Mouse (Mus musculus): Measurements from ENCODE around the gene Prpf38b. TPM values are rescaled to one million over a fixed set of nuclear protein-coding genes. Genes with fewer than 3 reads are reported as not detected.
A peak's percentile ranks its signal among the peaks of the same experiment; 100 is the strongest.

Gene Prpf38b
- polyA plus RNA-seq, 1 experiment from 2014 or later, result 47.6 TPM

- peak; percentile 67 for TF ChIP-seq CTCF (IDR thresholded peaks at IDR 0.05; ENCODE audit: low read depth)
- no peak overlapping the region for H3K4me2 ChIP-seq (ENCODE audit: low read length)
- no peak overlapping the region for H3K4me3 ChIP-seq (replicated peaks; ENCODE audit: low read depth, low read length)
- H3K27ac ChIP-seq, result no peak overlapping the region
- DNase-seq (ENCODE audit: low spot score), result peak; percentile 12
- H3K9me3 ChIP-seq (replicated peaks; ENCODE audit: low read length), result no peaks in the 10 kb centered on the region
- WGBS, result 54% methylated on average over 8 of the region's 8 CpGs
- H3K27me3 ChIP-seq (ENCODE audit: insufficient read depth, low read length), result no peaks in the 10 kb centered on the region
- no peaks in the 10 kb centered on the region for H3K4me1 ChIP-seq (replicated peaks; ENCODE audit: insufficient read depth, low read length)
- H3K36me3 ChIP-seq (ENCODE audit: insufficient read depth, low read length), result no peaks in the 10 kb centered on the region
- no peak overlapping the region for H3K9ac ChIP-seq (ENCODE audit: low read depth, low read length)
- ATAC-seq (replicated peaks; ENCODE audit: low FRiP score, low read depth), result no peak
Measured at GRCm38 (mm10) chr3:108856386-108857123, 55.0 kb downstream of the Prpf38b start.

GRCm38 (mm10) chr3:108855864-108856263 is 55.7 kb downstream of the Prpf38b start:
- ATAC-seq (replicated peaks; ENCODE audit: low FRiP score, low read depth) (no peak), DNase-seq (ENCODE audit: low spot score) (peak; percentile 69)
- no peak overlapping the region for H3K4me2 ChIP-seq (ENCODE audit: low read length)
- no peak overlapping the region for H3K4me3 ChIP-seq (replicated peaks; ENCODE audit: low read depth, low read length)
- H3K4me1 ChIP-seq (replicated peaks; ENCODE audit: insufficient read depth, low read length), result no peaks in the 10 kb centered on the region
- H3K9ac ChIP-seq (ENCODE audit: low read depth, low read length), result no peak overlapping the region
- 59% methylated on average over 10 of the region's 10 CpGs for WGBS
- no peaks in the 10 kb centered on the region for H3K9me3 ChIP-seq (replicated peaks; ENCODE audit: low read length)
- H3K27ac ChIP-seq, result no peak overlapping the region
- no peaks in the 10 kb centered on the region for H3K27me3 ChIP-seq (ENCODE audit: insufficient read depth, low read length)
- H3K36me3 ChIP-seq (ENCODE audit: insufficient read depth, low read length), result no peaks in the 10 kb centered on the region
- no peak for TF ChIP-seq CTCF (IDR thresholded peaks at IDR 0.05; ENCODE audit: low read depth)

GRCm38 (mm10) chr3:108855371-108855770 is 56.2 kb downstream of the Prpf38b start:
- no peak overlapping the region for H3K4me3 ChIP-seq (replicated peaks; ENCODE audit: low read depth, low read length)
- DNase-seq (ENCODE audit: low spot score) (no peak), ATAC-seq (replicated peaks; ENCODE audit: low FRiP score, low read depth) (no peak)
- H3K27ac ChIP-seq, result no peak overlapping the region
- no peaks in the 10 kb centered on the region for H3K36me3 ChIP-seq (ENCODE audit: insufficient read depth, low read length)
- H3K4me1 ChIP-seq (replicated peaks; ENCODE audit: insufficient read depth, low read length), result 0 out of 2 replicates have a peak, but pooled peaks cover 3% of the 10 kb centered on the region
- no peak overlapping the region for H3K4me2 ChIP-seq (ENCODE audit: low read length)
- TF ChIP-seq CTCF (IDR thresholded peaks at IDR 0.05; ENCODE audit: low read depth), result no peak
- 66% methylated on average over 12 of the region's 12 CpGs for WGBS
- H3K9me3 ChIP-seq (replicated peaks; ENCODE audit: low read length), result no peaks in the 10 kb centered on the region
- H3K27me3 ChIP-seq (ENCODE audit: insufficient read depth, low read length), result no peaks in the 10 kb centered on the region
- no peak overlapping the region for H3K9ac ChIP-seq (ENCODE audit: low read depth, low read length)

- H3K9me3 ChIP-seq (replicated peaks; ENCODE audit: low read length), result no peaks in the 10 kb centered on the region
- H3K4me3 ChIP-seq (replicated peaks; ENCODE audit: low read depth, low read length), result no peak overlapping the region
- H3K4me2 ChIP-seq (ENCODE audit: low read length), result no peak overlapping the region
- ATAC-seq (replicated peaks; ENCODE audit: low FRiP score, low read depth), result no peak
- H3K27ac ChIP-seq, result no peak overlapping the region
- WGBS, result 87% methylated on average over 1 of the region's 1 CpGs
- TF ChIP-seq CTCF (IDR thresholded peaks at IDR 0.05; ENCODE audit: low read depth), result no peak
- no peak for DNase-seq (ENCODE audit: low spot score)
- no peaks in the 10 kb centered on the region for H3K36me3 ChIP-seq (ENCODE audit: insufficient read depth, low read length)
- no peaks in the 10 kb centered on the region for H3K27me3 ChIP-seq (ENCODE audit: insufficient read depth, low read length)
- 0 out of 2 replicates have a peak, but pooled peaks cover 3% of the 10 kb centered on the region for H3K4me1 ChIP-seq (replicated peaks; ENCODE audit: insufficient read depth, low read length)
- no peak overlapping the region for H3K9ac ChIP-seq (ENCODE audit: low read depth, low read length)
Measured at GRCm38 (mm10) chr3:108853266-108853665, 58.3 kb downstream of the Prpf38b start.

Other genes starting within 250 kb of the Prpf38b start
- gene Gpsm2, start 189.4 kb downstream of the Prpf38b start, polyA plus RNA-seq (2015; fragmentation: Nextera tagmentation; extraction: Ambion mirVana), result 26.7 and 29.0 TPM in 2 replicates
- not detected in 2 replicates for gene Aknad1, start 172.1 kb downstream of the Prpf38b start, polyA plus RNA-seq (2015; fragmentation: Nextera tagmentation; extraction: Ambion mirVana)
- 35.5 and 37.6 TPM in 2 replicates for gene Stxbp3, start 71.2 kb downstream of the Prpf38b start, polyA plus RNA-seq (2015; fragmentation: Nextera tagmentation; extraction: Ambion mirVana)
- gene Fndc7, start 21.7 kb downstream of the Prpf38b start, polyA plus RNA-seq (2015; fragmentation: Nextera tagmentation; extraction: Ambion mirVana), result 0.04 TPM in 1 of 2 replicates, not detected in the other
- gene Henmt1, start 28.1 kb upstream of the Prpf38b start, polyA plus RNA-seq (2015; fragmentation: Nextera tagmentation; extraction: Ambion mirVana), result 0.29 and 0.42 TPM in 2 replicates
- not detected in 2 replicates for gene Gm9857, start 28.7 kb upstream of the Prpf38b start, polyA plus RNA-seq (2015; fragmentation: Nextera tagmentation; extraction: Ambion mirVana)
- 6.1 and 8.1 TPM in 2 replicates for gene Fam102b, start 115.9 kb upstream of the Prpf38b start, polyA plus RNA-seq (2015; fragmentation: Nextera tagmentation; extraction: Ambion mirVana)
- gene Slc25a54, start 168.7 kb upstream of the Prpf38b start, polyA plus RNA-seq (2015; fragmentation: Nextera tagmentation; extraction: Ambion mirVana), result not detected in 2 replicates
- gene Slc25a24, start 211.4 kb upstream of the Prpf38b start, polyA plus RNA-seq (2015; fragmentation: Nextera tagmentation; extraction: Ambion mirVana), result 14.8 and 17.9 TPM in 2 replicates

Measured in kidney, postnatal 0 days (tissue).